Mouse (Mus musculus) brown adipose tissue, adult 24 weeks (tissue): Measurements from ENCODE around the gene Zfp446. TPM values are rescaled to one million over a fixed set of nuclear protein-coding genes. Genes with fewer than 3 reads are reported as not detected.

ENCODE experiments used
- H3K27ac ChIP-seq: fragments of 200-500 bp; replicated peaks from 2 replicates; pipeline ENCODE4 v1.5.1; 2012; ENCODE audit warnings: low read depth, mild to moderate bottlenecking, low read length
- H3K4me1 ChIP-seq: fragments of 200-500 bp; 2 replicates; pipeline ENCODE4 v1.6.1; 2012; ENCODE audit warnings: low read length, mixed read lengths; ENCODE audit not compliant: control insufficient read depth, insufficient read depth, insufficient read length
- H3K4me3 ChIP-seq: fragments of 200-500 bp; 2 replicates; pipeline ENCODE4 v1.5.1; 2012; ENCODE audit warnings: low read depth, mild to moderate bottlenecking, low read length, moderate library complexity; ENCODE audit not compliant: insufficient read depth
- polyA plus RNA-seq: library from polyadenylated mRNA; stranded (reverse); fragments of >200 nt; gene quantifications from 2 replicates; pipeline ENCODE4 v1.2.4, GENCODE M21; 2012; ENCODE audit not compliant: missing spikeins, insufficient read depth, insufficient read length

The Zfp446 gene
- polyA plus RNA-seq, 1 experiment = 0.55 TPM

GRCm38 (mm10) chr7:13025511-13026112 lies 48.0 kb downstream of the Zfp446 start:
- 0 out of 2 replicates have a peak, but pooled peaks cover 5% of the 10 kb centered on the region for H3K4me1 ChIP-seq
- no peak overlapping the region for H3K27ac ChIP-seq
- peak overlapping the region; percentile 85 for H3K4me3 ChIP-seq

DNA sequence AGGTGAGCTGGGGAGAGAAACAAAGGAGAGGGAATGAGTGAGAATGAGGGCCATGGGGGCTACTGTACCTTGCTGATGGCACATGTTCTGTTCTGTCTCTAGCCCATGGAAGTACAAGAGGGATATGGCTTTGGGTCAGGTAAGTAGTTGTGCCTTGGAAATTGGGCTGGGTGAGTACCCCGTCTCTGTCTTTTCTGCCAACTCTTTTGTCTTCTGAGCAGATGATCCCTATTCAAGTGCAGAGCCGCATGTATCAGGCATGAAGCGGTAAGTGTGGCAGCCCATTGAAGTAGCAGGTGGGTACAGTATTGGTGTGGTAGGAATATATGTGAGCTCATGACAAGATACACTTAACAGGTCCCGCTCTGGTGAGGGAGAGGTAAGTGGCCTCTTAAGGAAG lies 51.3 kb downstream of the Zfp446 start:
- no peak overlapping the region for H3K4me3 ChIP-seq
- H3K27ac ChIP-seq = no peak overlapping the region
- H3K4me1 ChIP-seq = 0 out of 2 replicates have a peak, but pooled peaks cover 5% of the 10 kb centered on the region

- Histone ChIP-seq H3K4me3 (no peak overlapping the region), H3K27ac (no peak overlapping the region), H3K4me1 (no peaks in the 10 kb centered on the region)
Observed at GRCm38 (mm10) chr7:13031069-13031468, 53.4 kb downstream of the Zfp446 start.

GRCm38 (mm10) chr7:13031983-13032382 lies 54.3 kb downstream of the Zfp446 start:
- H3K27ac ChIP-seq = no peak overlapping the region
- no peak overlapping the region for H3K4me3 ChIP-seq
- no peaks in the 10 kb centered on the region; the same call in 1 of the 2 replicates for H3K4me1 ChIP-seq

DNA sequence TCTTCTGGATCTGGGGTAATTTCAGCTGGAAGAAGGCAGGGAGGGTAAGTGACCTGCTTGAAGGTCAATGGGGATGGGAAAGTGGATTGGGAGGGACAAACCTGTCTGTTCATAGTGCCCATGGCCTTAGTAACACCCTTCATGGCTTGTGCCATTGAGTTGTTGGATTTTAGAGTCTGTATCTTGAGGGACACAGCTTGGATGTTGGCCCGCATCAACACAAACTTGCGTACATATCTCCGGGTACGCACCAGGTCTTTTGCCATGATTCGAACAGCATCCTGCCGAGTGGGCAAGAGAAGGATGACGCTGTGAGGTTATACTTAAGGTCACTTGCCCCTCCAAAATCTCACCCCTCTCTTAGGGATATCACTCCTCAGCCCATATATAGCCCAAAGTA lies 54.9 kb downstream of the Zfp446 start:
- Histone ChIP-seq H3K27ac (no peak overlapping the region), H3K4me3 (no peak overlapping the region), H3K4me1 (no peaks in the 10 kb centered on the region; the same call in 1 of the 2 replicates)

- H3K4me1 ChIP-seq = no peaks in the 10 kb centered on the region; the same call in 1 of the 2 replicates
- peak overlapping the region; percentile 85 for H3K27ac ChIP-seq
- peak overlapping the region; percentile 68 for H3K4me3 ChIP-seq
Observed at GRCm38 (mm10) chr7:13033451-13034147, 56.0 kb downstream of the Zfp446 start.

- Histone ChIP-seq H3K27ac (peak within 1 kb of the TSS; percentile 85), H3K4me3 (peak within 1 kb of the TSS; percentile 68)
Observed at GRCm38 (mm10) chr7:13034148-13034977, 56.7 kb downstream of the Zfp446 start, which contains the start of gene Chmp2a. Chmp2a (minus strand) TSS chr7:13034807.

More at GRCm38 (mm10) chr7:13034148-13034977, 56.7 kb downstream of the Zfp446 start, which contains the start of gene Chmp2a:
- no peaks in the 10 kb centered on the region; the same call in none of the 2 replicates for H3K4me1 ChIP-seq

Other genes starting within 250 kb of the Zfp446 start
- gene Vmn2r56, start 242.8 kb upstream of the Zfp446 start, polyA plus RNA-seq = not detected in 2 replicates
- not detected in 2 replicates for gene Zscan18, start 174.2 kb upstream of the Zfp446 start, polyA plus RNA-seq
- gene Zfp329, start 159.0 kb upstream of the Zfp446 start, polyA plus RNA-seq = 2.1 and 4.2 TPM in 2 replicates
- gene Zfp110, start 143.1 kb upstream of the Zfp446 start, polyA plus RNA-seq = 12.2 and 15.1 TPM in 2 replicates
- gene Zfp128, start 96.7 kb upstream of the Zfp446 start, polyA plus RNA-seq = 2.0 and 2.5 TPM in 2 replicates
- gene Zscan22, start 80.0 kb upstream of the Zfp446 start, polyA plus RNA-seq = 3.0 and 3.6 TPM in 2 replicates
- 533 and 648 TPM in 2 replicates for gene Rps5, start 55.6 kb upstream of the Zfp446 start, polyA plus RNA-seq
- gene Rnf225, start 50.4 kb upstream of the Zfp446 start, polyA plus RNA-seq = not detected in 2 replicates
- 1.4 and 2.7 TPM in 2 replicates for gene Zfp324, start 12.0 kb upstream of the Zfp446 start, polyA plus RNA-seq
- gene Slc27a5, start 20.3 kb downstream of the Zfp446 start, polyA plus RNA-seq = not detected in 2 replicates
- gene Trim28, start 21.3 kb downstream of the Zfp446 start, polyA plus RNA-seq = 39.4 and 56.3 TPM in 2 replicates
- 2.1 and 4.0 TPM in 2 replicates for gene Zbtb45, start 32.2 kb downstream of the Zfp446 start, polyA plus RNA-seq
- gene Chmp2a, start 57.0 kb downstream of the Zfp446 start, polyA plus RNA-seq = 194 and 239 TPM in 2 replicates
- gene Ube2m, start 60.4 kb downstream of the Zfp446 start, polyA plus RNA-seq = 258 and 293 TPM in 2 replicates
- not detected in 2 replicates for gene Mzf1, start 76.9 kb downstream of the Zfp446 start, polyA plus RNA-seq
- 0.16 TPM in 1 of 2 replicates, not detected in the other for gene Vmn1r85, start 117.3 kb downstream of the Zfp446 start, polyA plus RNA-seq
- not detected in 2 replicates for gene Vmn1r86, start 142.1 kb downstream of the Zfp446 start, polyA plus RNA-seq
- gene Vmn1r87, start 162.3 kb downstream of the Zfp446 start, polyA plus RNA-seq = not detected in 2 replicates
- gene Vmn1r88, start 181.7 kb downstream of the Zfp446 start, polyA plus RNA-seq = not detected in 2 replicates
- gene Vmn1r89, start 235.2 kb downstream of the Zfp446 start, polyA plus RNA-seq = not detected in 2 replicates